Mouse (Mus musculus) MEL-GATA-1-ER (cell line): ENCODE data around the gene Gucy2g.
"Not testable (repeated sequence)": the region's sequence is repeated elsewhere in the genome, so short reads cannot be mapped to it uniquely, and the experiment has no call there.

Experiments
- DNase-seq: peaks from one replicate; pipeline ENCODE4 v3.0.0-alpha.2; 2012; ENCODE audit warnings: low read depth; ENCODE audit errors: extremely low read depth

The Gucy2g gene

GRCm38 (mm10) chr19:55165954-55166353, 75.1 kb downstream of the Gucy2g start:
- no peak for DNase-seq

DNA sequence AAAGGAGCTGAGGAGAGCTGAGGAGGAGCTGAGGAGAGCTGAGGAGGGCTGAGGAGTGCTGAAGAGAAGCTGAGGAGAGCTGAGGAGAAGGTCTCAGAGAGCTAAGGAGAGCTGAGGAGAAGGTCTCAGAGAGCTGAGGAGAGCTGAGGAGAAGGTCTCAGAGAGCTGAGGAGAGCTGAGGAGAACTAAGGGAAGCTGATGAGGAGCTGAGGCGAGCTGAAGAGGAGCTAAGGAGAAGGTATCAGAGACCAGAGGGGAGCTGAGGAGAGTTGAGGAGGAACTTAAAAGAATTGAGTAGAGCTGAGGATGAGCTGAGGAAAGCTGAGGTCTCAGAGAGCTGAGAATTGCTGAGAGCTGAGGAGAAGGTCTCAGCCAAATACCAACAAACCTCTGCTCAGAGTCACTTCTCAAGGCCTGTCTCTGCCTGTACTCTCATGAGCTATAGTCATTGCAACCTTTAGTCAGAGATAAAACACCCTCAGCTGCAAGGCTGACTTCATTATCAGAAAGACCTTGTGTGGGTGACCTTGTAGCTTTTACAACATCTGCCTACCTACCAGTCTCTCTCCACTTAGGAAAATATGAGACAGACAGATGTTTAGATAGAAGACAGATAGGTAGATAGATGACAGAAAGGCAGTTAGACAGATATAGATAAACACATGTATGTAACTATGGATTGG, 75.7 kb downstream of the Gucy2g start:
- DNase-seq: peak; percentile 9

- peak; percentile 30 for DNase-seq
Observed at GRCm38 (mm10) chr19:55164162-55164561, 76.9 kb downstream of the Gucy2g start.

DNA sequence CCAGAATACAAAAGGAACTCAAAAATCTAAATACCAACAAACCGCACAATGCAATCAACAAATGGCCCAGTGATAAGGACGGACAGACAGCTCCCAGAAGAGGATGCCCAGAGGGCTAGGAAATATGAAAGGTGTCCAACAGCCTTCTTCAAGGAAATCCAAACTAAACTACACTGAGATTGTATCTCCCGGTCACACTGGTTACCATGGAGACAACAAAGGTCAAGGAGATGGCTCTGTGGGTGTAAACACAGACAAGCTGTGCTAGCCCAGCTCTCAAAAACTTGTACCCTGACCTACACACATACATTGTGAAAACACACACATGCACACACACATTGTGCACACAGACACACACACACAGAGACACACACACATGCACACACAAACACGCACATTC, 78.8 kb downstream of the Gucy2g start:
- DNase-seq: no peak

- no peak for DNase-seq
Observed at GRCm38 (mm10) chr19:55159826-55160225, 81.2 kb downstream of the Gucy2g start.

DNA sequence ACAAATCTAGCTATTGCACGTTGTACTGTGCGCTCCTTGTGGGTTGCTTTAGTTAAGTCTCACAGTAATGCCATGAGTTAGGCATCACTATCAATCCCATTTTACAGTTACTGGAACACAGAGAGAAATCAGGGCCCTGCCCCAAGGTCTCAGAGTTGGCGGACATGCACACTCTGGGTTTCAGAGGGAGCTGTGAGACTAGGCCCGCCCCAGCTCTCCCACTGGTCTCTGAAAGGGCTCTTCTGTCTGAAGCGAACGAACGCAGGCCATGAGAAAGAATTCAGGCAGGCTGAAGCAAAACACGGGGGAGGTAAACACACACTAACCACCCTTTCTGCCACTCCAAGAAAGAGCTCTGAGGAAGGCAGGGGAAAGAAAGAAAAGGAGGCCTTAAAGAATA, 82.4 kb downstream of the Gucy2g start:
- no peak for DNase-seq

DNA sequence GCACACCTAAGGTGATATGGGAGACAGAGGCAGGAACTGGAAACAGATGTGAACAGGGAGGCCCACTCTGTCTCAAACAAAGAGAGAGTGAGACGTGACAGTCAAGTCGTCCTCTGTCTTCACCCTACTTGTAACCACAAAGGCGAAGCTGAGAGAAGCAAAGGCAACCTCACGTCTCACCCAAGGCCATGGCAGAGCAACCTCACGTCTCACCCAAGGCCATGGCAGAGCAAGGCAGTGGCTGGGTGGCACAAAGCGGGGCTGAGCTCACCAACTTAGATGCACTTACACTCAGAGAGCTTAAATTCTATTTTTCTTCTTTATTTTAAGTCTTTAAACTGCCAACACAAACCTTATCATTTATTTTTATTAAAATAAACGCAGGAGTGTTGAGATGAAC, 84.0 kb downstream of the Gucy2g start:
- DNase-seq: no peak

- DNase-seq: no peak
Observed at GRCm38 (mm10) chr19:55152983-55153382, 88.1 kb downstream of the Gucy2g start.

- not testable (repeated sequence) for DNase-seq
Observed at GRCm38 (mm10) chr19:55152274-55152673, 88.8 kb downstream of the Gucy2g start.

DNA sequence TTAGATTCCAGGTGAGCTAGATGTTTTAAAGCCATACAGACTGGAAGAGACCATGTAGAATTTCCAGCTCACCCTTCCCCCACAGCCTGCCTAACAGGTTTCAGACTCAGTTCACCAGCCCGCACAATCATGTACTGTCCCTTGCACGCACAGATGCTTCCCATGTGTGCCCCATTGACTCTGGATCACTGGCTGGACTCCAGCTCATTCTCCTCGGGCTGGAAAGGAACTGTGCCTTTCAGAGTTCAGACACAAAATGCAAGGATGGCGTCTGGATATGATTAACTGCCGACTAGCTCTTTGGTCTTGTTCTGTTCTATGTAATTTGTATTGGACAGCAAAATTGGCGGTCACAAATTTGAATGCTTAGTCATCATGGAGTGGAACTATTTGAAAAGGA, 91.4 kb downstream of the Gucy2g start:
- no peak for DNase-seq

GRCm38 (mm10) chr19:55148109-55148508, 92.9 kb downstream of the Gucy2g start:
- no peak for DNase-seq
